Mouse (Mus musculus) spleen, adult 18-20 months (tissue): ENCODE results near the gene Clasp2.
"Not testable (repeated sequence)": the region's sequence is repeated elsewhere in the genome, so short reads cannot be mapped to it uniquely, and the experiment has no call there.

Experiments
- DNase-seq, 2 experiments: peaks; one replicate each; pipeline ENCODE4 v3.0.0; 2022; ENCODE audit warnings: mixed read lengths in 2 of 2

The Clasp2 gene

GRCm38 (mm10) chr9:113830219-113830618 lies 88.9 kb downstream of the Clasp2 start:
- no peak for DNase-seq

- DNase-seq, result no peak
Observed at GRCm38 (mm10) chr9:113833481-113833880, 92.2 kb downstream of the Clasp2 start.

- DNase-seq, result no peak
Observed at GRCm38 (mm10) chr9:113837001-113837400, 95.7 kb downstream of the Clasp2 start.

GRCm38 (mm10) chr9:113837461-113837860 lies 96.2 kb downstream of the Clasp2 start:
- no peak for DNase-seq

GRCm38 (mm10) chr9:113844029-113844428 lies 102.8 kb downstream of the Clasp2 start:
- DNase-seq, result no peak

- DNase-seq, result no peak
Observed at GRCm38 (mm10) chr9:113855441-113855840, 114.2 kb downstream of the Clasp2 start.

- no peak for DNase-seq
Observed at GRCm38 (mm10) chr9:113857281-113857928, 116.1 kb downstream of the Clasp2 start.

GRCm38 (mm10) chr9:113857929-113858440 lies 116.7 kb downstream of the Clasp2 start:
- no peak for DNase-seq

- DNase-seq, result no peak
Observed at GRCm38 (mm10) chr9:113859420-113859819, 118.1 kb downstream of the Clasp2 start.

- no peak for DNase-seq
Observed at GRCm38 (mm10) chr9:113863370-113863999, 122.2 kb downstream of the Clasp2 start.

GRCm38 (mm10) chr9:113867951-113868350 lies 126.7 kb downstream of the Clasp2 start:
- no peak for DNase-seq

GRCm38 (mm10) chr9:113894903-113895302 lies 153.6 kb downstream of the Clasp2 start:
- no peak for DNase-seq

GRCm38 (mm10) chr9:113903136-113903535 lies 161.9 kb downstream of the Clasp2 start:
- no peak for DNase-seq

- DNase-seq, result not testable (repeated sequence)
Observed at GRCm38 (mm10) chr9:113904315-113904714, 163.0 kb downstream of the Clasp2 start.

- no peak for DNase-seq
Observed at GRCm38 (mm10) chr9:113915789-113916188, 174.5 kb downstream of the Clasp2 start.

- DNase-seq, result no peak
Observed at GRCm38 (mm10) chr9:113922677-113923076, 181.4 kb downstream of the Clasp2 start.

- no peak for DNase-seq
Observed at GRCm38 (mm10) chr9:113924883-113925282, 183.6 kb downstream of the Clasp2 start.

GRCm38 (mm10) chr9:113928591-113928990 lies 187.3 kb downstream of the Clasp2 start:
- peak; percentile 15 to 23 for DNase-seq

- DNase-seq, result no peak
Observed at GRCm38 (mm10) chr9:113929676-113930075, 188.4 kb downstream of the Clasp2 start.

- peak; percentile 86 to 92 for DNase-seq
Observed at GRCm38 (mm10) chr9:113930534-113931374, 189.5 kb downstream of the Clasp2 start, which contains the start of gene Ubp1. TSS of gene Ubp1 (plus strand) at chr9:113930934.

- DNase-seq, result peak; percentile 36 to 38
Observed at GRCm38 (mm10) chr9:113931375-113932099, 190.3 kb downstream of the Clasp2 start.

GRCm38 (mm10) chr9:113932100-113932470 lies 190.8 kb downstream of the Clasp2 start:
- no peak for DNase-seq

- DNase-seq, result no peak
Observed at GRCm38 (mm10) chr9:113932501-113932900, 191.2 kb downstream of the Clasp2 start.
